Mouse (Mus musculus): ENCODE measurements around the gene Tas2r135. TPM values are rescaled to one million over a fixed set of nuclear protein-coding genes. Genes with fewer than 3 reads are reported as not detected.
A peak's percentile ranks its signal among the peaks of the same experiment; 100 is the strongest.

The Tas2r135 gene
- polyA plus RNA-seq, 1 experiment: not detected

- Histone ChIP-seq H3K9me3 (no peaks in the 10 kb centered on the region), H3K36me3 (replicated peaks; ENCODE audit: low read length) (peaks cover 82% of the 10 kb centered on the region), H3K4me1 (peaks cover 83% of the 10 kb centered on the region), H3K4me3 (replicated peaks) (peak overlapping the region; percentile 42), H3K27me3 (replicated peaks) (no peaks in the 10 kb centered on the region)
- no peak for TF ChIP-seq GATA1 (IDR thresholded peaks at IDR 0.05; ENCODE audit: borderline replicate concordance, low read length)
- no peak for TF ChIP-seq FLI1 (IDR thresholded peaks at IDR 0.05; ENCODE audit: low read length)
Measured at GRCm38 (mm10) chr6:42362497-42362896, 42.7 kb upstream of the Tas2r135 start.

GRCm38 (mm10) chr6:42362974-42363373, 42.3 kb upstream of the Tas2r135 start:
- Histone ChIP-seq H3K4me1 (peaks cover 80% of the 10 kb centered on the region), H3K27me3 (replicated peaks) (no peaks in the 10 kb centered on the region), H3K36me3 (replicated peaks; ENCODE audit: low read length) (peaks cover 80% of the 10 kb centered on the region), H3K9me3 (no peaks in the 10 kb centered on the region), H3K4me3 (replicated peaks) (no peak overlapping the region)
- no peak for TF ChIP-seq FLI1 (IDR thresholded peaks at IDR 0.05; ENCODE audit: low read length)
- no peak for TF ChIP-seq GATA1 (IDR thresholded peaks at IDR 0.05; ENCODE audit: borderline replicate concordance, low read length)

- Histone ChIP-seq H3K4me1 (peaks cover 69% of the 10 kb centered on the region), H3K4me3 (replicated peaks) (no peak overlapping the region), H3K27me3 (replicated peaks) (no peaks in the 10 kb centered on the region), H3K36me3 (replicated peaks; ENCODE audit: low read length) (peaks cover 69% of the 10 kb centered on the region), H3K9me3 (no peaks in the 10 kb centered on the region)
- TF ChIP-seq FLI1 (IDR thresholded peaks at IDR 0.05; ENCODE audit: low read length) (no peak), GATA1 (IDR thresholded peaks at IDR 0.05; ENCODE audit: borderline replicate concordance, low read length) (no peak)
Measured at GRCm38 (mm10) chr6:42364066-42364465, 41.2 kb upstream of the Tas2r135 start.

- peaks cover 63% of the 10 kb centered on the region for H3K36me3 ChIP-seq (replicated peaks; ENCODE audit: low read length)
- no peaks in the 10 kb centered on the region for H3K9me3 ChIP-seq
- H3K4me1 ChIP-seq: peaks cover 64% of the 10 kb centered on the region
- H3K4me3 ChIP-seq (replicated peaks): peak overlapping the region; percentile 14
- TF ChIP-seq FLI1 (IDR thresholded peaks at IDR 0.05; ENCODE audit: low read length) (no peak), GATA1 (IDR thresholded peaks at IDR 0.05; ENCODE audit: borderline replicate concordance, low read length) (no peak)
- no peaks in the 10 kb centered on the region for H3K27me3 ChIP-seq (replicated peaks)
Measured at GRCm38 (mm10) chr6:42364607-42365006, 40.6 kb upstream of the Tas2r135 start.

GRCm38 (mm10) chr6:42365215-42365614, 40.0 kb upstream of the Tas2r135 start:
- Histone ChIP-seq H3K27me3 (replicated peaks) (no peaks in the 10 kb centered on the region), H3K36me3 (replicated peaks; ENCODE audit: low read length) (peaks cover 57% of the 10 kb centered on the region), H3K4me1 (peaks cover 61% of the 10 kb centered on the region), H3K4me3 (replicated peaks) (no peak overlapping the region), H3K9me3 (no peaks in the 10 kb centered on the region)
- TF ChIP-seq GATA1 (IDR thresholded peaks at IDR 0.05; ENCODE audit: borderline replicate concordance, low read length) (no peak), FLI1 (IDR thresholded peaks at IDR 0.05; ENCODE audit: low read length) (no peak)

GRCm38 (mm10) chr6:42369870-42370269, 35.4 kb upstream of the Tas2r135 start:
- no peaks in the 10 kb centered on the region for H3K9me3 ChIP-seq
- peaks cover 57% of the 10 kb centered on the region for H3K4me1 ChIP-seq
- H3K36me3 ChIP-seq (replicated peaks; ENCODE audit: low read length): peaks cover 13% of the 10 kb centered on the region
- no peak overlapping the region for H3K4me3 ChIP-seq (replicated peaks)
- TF ChIP-seq FLI1 (IDR thresholded peaks at IDR 0.05; ENCODE audit: low read length) (no peak), GATA1 (IDR thresholded peaks at IDR 0.05; ENCODE audit: borderline replicate concordance, low read length) (no peak)
- H3K27me3 ChIP-seq (replicated peaks): no peaks in the 10 kb centered on the region

DNA sequence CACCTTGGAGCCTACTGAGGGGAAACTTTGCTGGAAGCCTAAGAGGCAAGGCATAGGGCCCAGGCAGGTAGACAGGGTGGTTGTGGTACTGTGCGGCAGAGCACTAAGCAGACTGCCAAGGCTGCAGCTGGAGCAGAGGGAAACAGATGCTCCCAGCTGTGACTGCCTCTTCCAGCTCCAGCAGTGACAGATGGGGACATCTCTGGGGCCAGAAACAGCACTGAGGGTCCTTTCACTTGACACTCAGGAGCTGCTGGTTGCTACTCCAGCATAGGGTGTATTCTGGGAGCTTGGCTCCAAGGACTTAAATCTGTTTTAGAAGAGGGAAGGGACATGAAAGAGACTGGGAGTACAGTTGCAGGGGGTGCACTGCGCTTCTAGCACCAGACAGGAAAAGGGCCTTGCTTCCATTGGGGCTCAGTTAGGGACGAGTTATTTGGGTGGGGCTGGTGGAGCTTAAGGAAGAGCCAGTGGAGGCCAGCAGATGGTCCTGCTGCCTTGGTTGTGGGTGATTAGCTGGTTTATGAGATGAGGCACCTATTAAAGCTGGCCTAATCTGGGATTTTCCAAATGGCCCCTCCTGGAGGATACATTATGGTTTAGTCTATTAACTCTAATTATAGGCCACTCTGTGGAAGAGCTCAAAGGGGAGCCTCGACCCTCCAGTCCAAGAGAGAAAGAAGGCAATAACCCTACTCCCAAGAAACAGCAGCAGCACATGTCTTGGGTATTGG, 34.4 kb upstream of the Tas2r135 start:
- no peak overlapping the region for H3K4me3 ChIP-seq (replicated peaks)
- no peak for TF ChIP-seq FLI1 (IDR thresholded peaks at IDR 0.05; ENCODE audit: low read length)
- TF ChIP-seq GATA1 (IDR thresholded peaks at IDR 0.05; ENCODE audit: borderline replicate concordance, low read length): no peak
- H3K36me3 ChIP-seq (replicated peaks; ENCODE audit: low read length): peaks cover 6% of the 10 kb centered on the region
- H3K9me3 ChIP-seq: no peaks in the 10 kb centered on the region
- H3K4me1 ChIP-seq: peaks cover 59% of the 10 kb centered on the region
- H3K27me3 ChIP-seq (replicated peaks): no peaks in the 10 kb centered on the region

- H3K4me1 ChIP-seq: peaks cover 71% of the 10 kb centered on the region
- no peaks in the 10 kb centered on the region for H3K9me3 ChIP-seq
- H3K27me3 ChIP-seq (replicated peaks): no peaks in the 10 kb centered on the region
- TF ChIP-seq FLI1 (IDR thresholded peaks at IDR 0.05; ENCODE audit: low read length): no peak
- no peak for TF ChIP-seq GATA1 (IDR thresholded peaks at IDR 0.05; ENCODE audit: borderline replicate concordance, low read length)
- H3K4me3 ChIP-seq (replicated peaks): no peak overlapping the region
- H3K36me3 ChIP-seq (replicated peaks; ENCODE audit: low read length): peaks cover 4% of the 10 kb centered on the region
Measured at GRCm38 (mm10) chr6:42372001-42372400, 33.2 kb upstream of the Tas2r135 start.

GRCm38 (mm10) chr6:42372421-42372815, 32.8 kb upstream of the Tas2r135 start:
- no peak overlapping the region for H3K4me3 ChIP-seq (replicated peaks)
- no peaks in the 10 kb centered on the region for H3K27me3 ChIP-seq (replicated peaks)
- H3K4me1 ChIP-seq: peaks cover 74% of the 10 kb centered on the region
- H3K9me3 ChIP-seq: no peaks in the 10 kb centered on the region
- H3K36me3 ChIP-seq (replicated peaks; ENCODE audit: low read length): peaks cover 3% of the 10 kb centered on the region
- TF ChIP-seq FLI1 (IDR thresholded peaks at IDR 0.05; ENCODE audit: low read length) (no peak), GATA1 (IDR thresholded peaks at IDR 0.05; ENCODE audit: borderline replicate concordance, low read length) (no peak)

DNA sequence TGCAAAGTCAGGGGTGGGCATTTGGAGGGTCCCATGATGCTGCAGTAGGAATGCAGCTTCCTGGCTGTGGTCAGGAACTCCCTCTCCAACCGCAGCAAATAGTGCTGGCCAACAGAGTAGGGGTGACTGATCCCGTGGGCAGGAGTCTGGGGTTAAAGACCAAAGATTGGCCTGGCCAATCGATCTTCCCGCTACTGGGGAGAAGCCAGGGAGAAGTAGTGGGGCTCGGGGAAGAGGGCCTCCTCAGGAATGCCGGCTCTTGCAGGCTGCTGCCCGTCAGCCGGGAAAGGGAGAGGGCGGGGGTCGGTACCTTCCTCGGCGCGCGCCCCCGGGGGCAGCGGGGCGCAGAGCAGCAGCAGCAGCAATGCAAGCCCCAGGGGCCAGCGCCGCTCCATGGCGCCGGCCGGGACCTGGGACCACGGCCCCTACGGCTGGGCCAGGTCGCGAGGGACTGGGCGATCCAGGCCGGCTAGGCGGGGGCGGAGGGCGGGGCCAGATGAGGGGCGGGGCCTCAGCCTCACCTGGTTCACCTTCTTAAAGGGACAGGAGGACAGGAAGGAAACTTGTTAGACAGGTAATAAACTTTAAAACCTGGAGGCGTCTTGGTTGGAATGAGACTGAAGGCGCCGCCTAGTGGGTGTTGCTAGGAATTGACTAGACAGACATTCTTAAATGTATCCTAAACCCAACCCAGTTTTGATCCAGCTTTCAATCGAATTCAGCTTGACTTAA, 32.3 kb upstream of the Tas2r135 start, which contains the start of gene Epha1:
Gene Epha1 (minus strand): TSS at position 453 of the 732 bp plus-strand sequence.
- Histone ChIP-seq H3K9me3 (no peaks in the 10 kb centered on the region), H3K4me1 (peaks cover 73% of the 10 kb centered on the region), H3K4me3 (replicated peaks) (peak within 1 kb of the TSS; percentile 88), H3K36me3 (replicated peaks; ENCODE audit: low read length) (no peaks in the 10 kb centered on the region), H3K27me3 (replicated peaks) (no peaks in the 10 kb centered on the region)
- TF ChIP-seq FLI1 (IDR thresholded peaks at IDR 0.05; ENCODE audit: low read length): no peak
- no peak for TF ChIP-seq GATA1 (IDR thresholded peaks at IDR 0.05; ENCODE audit: borderline replicate concordance, low read length)
